Mouse (Mus musculus) embryonic facial prominence, embryonic 15.5 days (tissue): ENCODE data around the gene Slco6d1. TPM values are rescaled to one million over a fixed set of nuclear protein-coding genes. Genes with fewer than 3 reads are reported as not detected.
"Not testable (repeated sequence)": the region's sequence is repeated elsewhere in the genome, so short reads cannot be mapped to it uniquely, and the experiment has no call there.

Source experiments
- ATAC-seq: fragments of 200-750 bp; cut with Nextera tagmentation; 2 replicates; pipeline ENCODE4 v1.8.0; 2017; ENCODE audit warnings: low read depth, moderate TSS enrichment; ENCODE audit not compliant: insufficient number of reproducible peaks, low FRiP score, low TSS enrichment
- H3K27ac ChIP-seq: fragments of 300-500 bp; sonication (generic); replicated peaks from 2 replicates; pipeline ENCODE4 v1.5.1; 2015; ENCODE audit warnings: mild to moderate bottlenecking, inconsistent platforms
- H3K27me3 ChIP-seq: fragments of 300-500 bp; sonication (generic); 2 replicates; pipeline ENCODE4 v1.6.1; 2015; ENCODE audit warnings: inconsistent platforms
- H3K36me3 ChIP-seq: fragments of 300-500 bp; sonication (generic); 2 replicates; pipeline ENCODE4 v1.6.1; 2015; ENCODE audit warnings: mild to moderate bottlenecking, inconsistent platforms
- H3K4me1 ChIP-seq: fragments of 300-500 bp; sonication (generic); 2 replicates; pipeline ENCODE4 v1.6.1; 2015; ENCODE audit warnings: inconsistent platforms
- H3K4me2 ChIP-seq: fragments of 300-500 bp; sonication (generic); replicated peaks from 2 replicates; pipeline ENCODE4 v1.6.1; 2015; ENCODE audit warnings: mild to moderate bottlenecking, inconsistent platforms
- H3K4me3 ChIP-seq: fragments of 300-500 bp; sonication (generic); replicated peaks from 2 replicates; pipeline ENCODE4 v1.5.1; 2015; ENCODE audit warnings: mild to moderate bottlenecking, inconsistent platforms
- H3K9ac ChIP-seq: fragments of 300-500 bp; sonication (generic); 2 replicates; pipeline ENCODE4 v1.6.1; 2015; ENCODE audit warnings: inconsistent platforms
- H3K9me3 ChIP-seq: fragments of 300-500 bp; sonication (generic); replicated peaks from 2 replicates; pipeline ENCODE4 v1.6.1; 2016; ENCODE audit warnings: inconsistent platforms
- WGBS: fragments of 180-500 bp; shearing (Covaris S2); methylation state at CpG from one replicate; pipeline ENCODE4 v1.1.7; 2015; 5-methylcytosine and 5-hydroxymethylcytosine counted together
- polyA plus RNA-seq: library from polyadenylated mRNA; unstranded; fragments of >200 nt; fragmentation: Nextera tagmentation; extraction: Ambion mirVana; gene quantifications from 2 replicates; pipeline ENCODE4 v1.2.1, GENCODE M21; 2015

Gene Slco6d1
- not detected in 2 replicates for polyA plus RNA-seq

- 85% methylated on average over 10 of the region's 10 CpGs for WGBS
- Histone ChIP-seq H3K4me1 (no peaks in the 10 kb centered on the region), H3K4me2 (no peak within 1 kb of the TSS), H3K36me3 (no peaks in the 10 kb centered on the region), H3K27me3 (no peaks in the 10 kb centered on the region), H3K27ac (no peak within 1 kb of the TSS), H3K4me3 (no peak within 1 kb of the TSS), H3K9me3 (no peaks in the 10 kb centered on the region), H3K9ac (no peak within 1 kb of the TSS)
- ATAC-seq, result no peak
Measured at GRCm38 (mm10) chr1:98420824-98421223, at the start of gene Slco6d1. Gene Slco6d1 (plus strand): TSS chr1:98421124.

DNA sequence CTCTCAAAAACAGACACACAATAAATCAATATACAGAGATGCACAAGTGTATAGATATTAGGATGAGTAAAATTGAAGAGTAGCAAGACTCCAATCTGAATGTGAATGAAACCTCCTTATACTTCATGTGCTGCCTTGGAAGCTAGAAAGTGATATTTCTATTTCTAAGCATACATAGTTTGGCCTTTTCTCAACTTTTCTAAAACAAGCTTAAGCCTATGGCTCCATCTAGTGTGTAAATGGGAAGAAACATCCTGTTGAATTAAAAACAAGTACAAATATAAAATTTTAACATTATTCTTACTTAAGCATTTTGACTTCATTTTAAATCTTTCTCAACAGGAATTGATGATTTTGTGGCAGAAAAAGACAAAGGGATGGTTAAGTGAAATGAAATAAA lies 28.9 kb upstream of the Slco6d1 start:
- no peak overlapping the region for H3K4me3 ChIP-seq
- no peak overlapping the region for H3K9ac ChIP-seq
- no peak overlapping the region for H3K27ac ChIP-seq
- no peaks in the 10 kb centered on the region for H3K9me3 ChIP-seq
- ATAC-seq, result no peak
- no peaks in the 10 kb centered on the region for H3K27me3 ChIP-seq
- no peaks in the 10 kb centered on the region for H3K4me1 ChIP-seq
- no peaks in the 10 kb centered on the region for H3K36me3 ChIP-seq
- H3K4me2 ChIP-seq, result no peak overlapping the region

GRCm38 (mm10) chr1:98447929-98448328 lies 27.0 kb downstream of the Slco6d1 start:
- no peak for ATAC-seq
- no peak overlapping the region for H3K9ac ChIP-seq
- no peaks in the 10 kb centered on the region for H3K27me3 ChIP-seq
- no peaks in the 10 kb centered on the region for H3K9me3 ChIP-seq
- no peak overlapping the region for H3K27ac ChIP-seq
- H3K4me1 ChIP-seq, result no peaks in the 10 kb centered on the region
- H3K4me3 ChIP-seq, result no peak overlapping the region
- 82% methylated on average over 4 of the region's 4 CpGs for WGBS
- H3K36me3 ChIP-seq, result no peaks in the 10 kb centered on the region
- H3K4me2 ChIP-seq, result no peak overlapping the region

DNA sequence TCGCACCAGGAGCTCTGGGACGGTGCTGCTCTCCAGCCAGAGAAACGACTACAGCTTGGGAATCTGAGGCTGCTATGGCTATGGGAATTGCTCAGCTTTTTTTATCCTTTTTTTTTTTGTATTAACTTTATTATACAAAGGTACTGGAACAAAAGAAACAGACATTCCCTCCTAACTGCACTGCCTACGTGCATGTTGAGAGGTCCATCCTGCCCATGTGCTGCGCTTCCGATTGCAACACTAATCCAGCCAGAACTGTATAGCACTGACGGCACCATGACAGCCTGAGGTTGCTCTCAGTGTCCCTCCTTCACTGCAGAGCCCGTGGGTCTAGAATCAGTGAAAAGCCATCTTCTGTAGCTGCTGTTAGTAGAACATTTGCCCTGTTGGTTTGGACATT lies 38.3 kb downstream of the Slco6d1 start:
- not testable (repeated sequence) for ATAC-seq, H3K9me3 ChIP-seq, H3K4me2 ChIP-seq, H3K9ac ChIP-seq, H3K36me3 ChIP-seq, H3K27me3 ChIP-seq, H3K4me1 ChIP-seq, H3K27ac ChIP-seq, H3K4me3 ChIP-seq
- 92% methylated on average over 8 of the region's 8 CpGs for WGBS

DNA sequence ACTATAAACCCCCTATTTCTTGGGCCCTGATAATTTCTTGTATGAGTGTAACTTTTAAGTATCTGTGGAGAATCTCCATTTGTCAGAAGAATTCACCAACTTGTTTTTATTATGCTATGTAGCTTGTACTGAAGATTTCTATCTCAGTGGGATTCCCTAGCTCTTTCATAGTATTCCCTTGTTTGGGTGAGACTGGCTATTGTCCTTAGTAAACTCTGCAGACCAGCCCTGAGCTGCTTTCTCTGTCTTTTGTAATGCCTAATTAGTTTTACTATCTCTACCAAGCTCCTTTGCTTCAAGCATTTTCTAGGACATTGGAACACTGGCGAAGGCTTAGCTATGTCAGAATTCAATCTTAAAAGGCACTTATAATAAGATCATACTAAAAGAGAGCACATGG lies 55.5 kb downstream of the Slco6d1 start:
- H3K9ac ChIP-seq, result not testable (repeated sequence)

DNA sequence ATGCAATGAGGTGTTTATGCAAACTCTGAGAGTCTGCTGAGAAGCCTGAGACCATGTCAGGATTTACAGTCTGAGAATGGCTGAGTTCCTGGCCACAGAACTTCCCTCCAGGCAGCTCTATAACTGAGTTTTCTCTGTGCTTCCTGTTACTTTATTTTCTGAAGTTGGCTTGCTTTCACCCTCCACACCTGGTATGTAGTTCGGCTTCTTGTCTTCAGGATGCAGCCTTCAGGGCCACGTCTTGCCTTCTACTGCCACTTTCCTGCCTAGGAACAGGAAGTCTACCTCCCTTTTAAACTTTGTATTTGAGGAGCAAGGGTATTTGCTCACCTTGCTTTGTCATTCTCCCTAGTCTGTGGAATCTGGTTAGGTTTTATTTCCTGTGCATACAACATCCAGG lies 58.3 kb downstream of the Slco6d1 start:
- Histone ChIP-seq H3K4me1 (no peaks in the 10 kb centered on the region), H3K36me3 (no peaks in the 10 kb centered on the region), H3K4me2 (no peak overlapping the region), H3K9me3 (no peaks in the 10 kb centered on the region), H3K27ac (no peak overlapping the region), H3K4me3 (no peak overlapping the region), H3K27me3 (no peaks in the 10 kb centered on the region), H3K9ac (no peak overlapping the region)
- no peak for ATAC-seq
- WGBS, result 64% methylated on average over 2 of the region's 2 CpGs

More for the DNA sequence above, 55.5 kb downstream of the Slco6d1 start:
- not testable (repeated sequence) for ATAC-seq, H3K36me3 ChIP-seq, H3K27ac ChIP-seq, H3K4me3 ChIP-seq, H3K9me3 ChIP-seq, H3K27me3 ChIP-seq, H3K4me2 ChIP-seq, H3K4me1 ChIP-seq
- 91% methylated on average over 1 of the region's 1 CpGs for WGBS

DNA sequence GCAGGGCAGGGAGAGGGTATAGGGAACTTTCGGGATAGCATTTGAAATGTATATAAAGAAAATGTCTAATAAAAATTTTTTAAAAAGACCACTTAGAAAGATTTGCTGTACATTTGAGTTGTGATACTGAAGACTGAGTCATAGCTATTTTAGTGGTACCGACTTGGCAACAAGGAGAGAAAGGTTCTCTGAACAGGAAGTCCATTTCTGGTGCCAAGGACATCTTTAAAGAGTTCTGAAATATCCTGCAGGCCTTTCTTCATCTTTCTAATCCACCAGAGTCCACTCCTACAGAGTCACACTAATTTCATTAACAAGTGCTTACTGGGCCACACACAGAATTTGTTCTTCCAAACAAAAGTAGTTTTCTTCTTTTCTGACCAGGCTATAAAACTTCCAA lies 85.1 kb downstream of the Slco6d1 start:
- Histone ChIP-seq H3K4me2 (no peak overlapping the region), H3K4me1 (no peaks in the 10 kb centered on the region), H3K27me3 (no peaks in the 10 kb centered on the region), H3K36me3 (no peaks in the 10 kb centered on the region), H3K9ac (no peak overlapping the region), H3K4me3 (no peak overlapping the region), H3K27ac (no peak overlapping the region), H3K9me3 (no peaks in the 10 kb centered on the region)
- 83% methylated on average over 2 of the region's 2 CpGs for WGBS
- ATAC-seq, result no peak

GRCm38 (mm10) chr1:98522977-98523376 lies 102.1 kb downstream of the Slco6d1 start:
- WGBS, result 81% methylated on average over 2 of the region's 2 CpGs
- no peaks in the 10 kb centered on the region for H3K36me3 ChIP-seq
- no peaks in the 10 kb centered on the region for H3K4me1 ChIP-seq
- H3K9ac ChIP-seq, result no peak overlapping the region
- no peak for ATAC-seq
- H3K27me3 ChIP-seq, result no peaks in the 10 kb centered on the region
- no peak overlapping the region for H3K27ac ChIP-seq
- H3K4me2 ChIP-seq, result no peak overlapping the region
- no peak overlapping the region for H3K4me3 ChIP-seq
- no peaks in the 10 kb centered on the region for H3K9me3 ChIP-seq

DNA sequence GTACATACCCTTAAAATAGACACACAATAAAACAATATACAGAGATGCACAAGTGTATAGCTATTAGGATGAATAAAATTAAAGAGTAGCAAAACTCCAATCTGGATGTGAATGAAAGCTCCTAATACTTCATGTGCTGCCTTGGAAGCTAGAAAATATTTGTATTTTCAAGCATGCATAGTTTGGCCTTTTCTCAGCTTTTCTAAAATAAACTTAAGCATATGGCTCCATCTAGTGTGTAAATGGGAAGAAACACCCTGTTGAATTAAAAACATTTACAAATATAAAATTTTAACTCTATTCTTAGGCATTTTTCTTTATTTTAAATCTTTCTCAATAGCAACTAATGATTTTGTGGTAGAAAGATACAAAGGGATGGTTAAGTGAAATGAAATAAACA lies 102.6 kb downstream of the Slco6d1 start:
- Histone ChIP-seq H3K4me3 (no peak overlapping the region), H3K27me3 (no peaks in the 10 kb centered on the region), H3K4me2 (no peak overlapping the region), H3K36me3 (no peaks in the 10 kb centered on the region), H3K9me3 (no peaks in the 10 kb centered on the region), H3K9ac (no peak overlapping the region), H3K27ac (no peak overlapping the region), H3K4me1 (no peaks in the 10 kb centered on the region)
- ATAC-seq, result no peak

- not testable (repeated sequence) for H3K4me1 ChIP-seq, H3K27me3 ChIP-seq, H3K36me3 ChIP-seq, H3K9ac ChIP-seq, H3K4me2 ChIP-seq, ATAC-seq, H3K4me3 ChIP-seq, H3K27ac ChIP-seq, H3K9me3 ChIP-seq
- WGBS, result 78% methylated on average over 2 of the region's 2 CpGs
Measured at GRCm38 (mm10) chr1:98528368-98528767, 107.4 kb downstream of the Slco6d1 start.

- Histone ChIP-seq H3K27ac (no peak overlapping the region), H3K4me2 (no peak overlapping the region), H3K9me3 (no peaks in the 10 kb centered on the region), H3K9ac (no peak overlapping the region), H3K4me1 (no peaks in the 10 kb centered on the region), H3K27me3 (no peaks in the 10 kb centered on the region), H3K36me3 (no peaks in the 10 kb centered on the region), H3K4me3 (no peak overlapping the region)
- no peak for ATAC-seq
- 67% methylated on average over 2 of the region's 2 CpGs for WGBS
Measured at GRCm38 (mm10) chr1:98545372-98545771, 124.4 kb downstream of the Slco6d1 start.

DNA sequence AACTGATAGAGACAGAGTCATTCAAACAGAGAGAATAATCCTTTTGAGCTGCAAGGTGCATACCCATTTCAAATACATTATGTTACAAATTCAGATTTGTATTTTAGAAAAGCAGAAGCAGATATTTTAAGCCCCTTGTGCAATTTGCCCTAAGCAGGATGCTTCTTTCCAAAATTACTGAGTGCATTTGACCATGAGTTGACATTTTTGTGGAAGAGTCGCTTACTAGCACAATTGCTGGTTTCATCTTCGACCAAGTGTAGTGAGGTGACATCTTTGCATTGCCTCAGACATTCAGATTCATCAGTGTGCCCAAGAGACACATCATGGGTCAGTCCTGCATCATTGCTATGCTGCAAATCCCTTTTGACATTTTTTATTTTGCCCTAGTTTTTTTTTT lies 133.5 kb downstream of the Slco6d1 start:
- no peak for ATAC-seq
- no peak overlapping the region for H3K9ac ChIP-seq
- H3K4me1 ChIP-seq, result no peaks in the 10 kb centered on the region
- 79% methylated on average over 2 of the region's 2 CpGs for WGBS
- no peak overlapping the region for H3K27ac ChIP-seq
- H3K27me3 ChIP-seq, result no peaks in the 10 kb centered on the region
- no peak overlapping the region for H3K4me3 ChIP-seq
- H3K36me3 ChIP-seq, result no peaks in the 10 kb centered on the region
- no peak overlapping the region for H3K4me2 ChIP-seq
- H3K9me3 ChIP-seq, result no peaks in the 10 kb centered on the region
